Mouse (Mus musculus): ENCODE results near the gene Ppil3. TPM values are rescaled to one million over a fixed set of nuclear protein-coding genes. Genes with fewer than 3 reads are reported as not detected.

The Ppil3 gene
- polyA plus RNA-seq, 1 experiment from 2014 or later = 49.4 TPM

Other genes with a start within 250 kb of the Ppil3 start
- not detected in 2 replicates for gene Aox4, start 235.1 kb downstream of the Ppil3 start, polyA plus RNA-seq (2016; fragmentation: Nextera tagmentation; extraction: Ambion mirVana)
- gene Aox2, start 167.2 kb downstream of the Ppil3 start, polyA plus RNA-seq (2016; fragmentation: Nextera tagmentation; extraction: Ambion mirVana) = 0.09 and 0.15 TPM in 2 replicates
- 509 and 526 TPM in 2 replicates for gene Bzw1, start 52.6 kb downstream of the Ppil3 start, polyA plus RNA-seq (2016; fragmentation: Nextera tagmentation; extraction: Ambion mirVana)
- 149 and 159 TPM in 2 replicates for gene Clk1, start 21.4 kb downstream of the Ppil3 start, polyA plus RNA-seq (2016; fragmentation: Nextera tagmentation; extraction: Ambion mirVana)
- gene Nif3l1, start 335 bp downstream of the Ppil3 start, polyA plus RNA-seq (2016; fragmentation: Nextera tagmentation; extraction: Ambion mirVana) = 57.9 and 65.0 TPM in 2 replicates
- gene Orc2, start 59.6 kb upstream of the Ppil3 start, polyA plus RNA-seq (2016; fragmentation: Nextera tagmentation; extraction: Ambion mirVana) = 39.7 and 43.7 TPM in 2 replicates
- 10.2 and 11.2 TPM in 2 replicates for gene Fam126b, start 140.8 kb upstream of the Ppil3 start, polyA plus RNA-seq (2016; fragmentation: Nextera tagmentation; extraction: Ambion mirVana)
- 168 and 170 TPM in 2 replicates for gene Ndufb3, start 140.9 kb upstream of the Ppil3 start, polyA plus RNA-seq (2016; fragmentation: Nextera tagmentation; extraction: Ambion mirVana)